Comparison of ENCODE assay signal across 26 mouse cellular contexts in the genomic region with DNA sequence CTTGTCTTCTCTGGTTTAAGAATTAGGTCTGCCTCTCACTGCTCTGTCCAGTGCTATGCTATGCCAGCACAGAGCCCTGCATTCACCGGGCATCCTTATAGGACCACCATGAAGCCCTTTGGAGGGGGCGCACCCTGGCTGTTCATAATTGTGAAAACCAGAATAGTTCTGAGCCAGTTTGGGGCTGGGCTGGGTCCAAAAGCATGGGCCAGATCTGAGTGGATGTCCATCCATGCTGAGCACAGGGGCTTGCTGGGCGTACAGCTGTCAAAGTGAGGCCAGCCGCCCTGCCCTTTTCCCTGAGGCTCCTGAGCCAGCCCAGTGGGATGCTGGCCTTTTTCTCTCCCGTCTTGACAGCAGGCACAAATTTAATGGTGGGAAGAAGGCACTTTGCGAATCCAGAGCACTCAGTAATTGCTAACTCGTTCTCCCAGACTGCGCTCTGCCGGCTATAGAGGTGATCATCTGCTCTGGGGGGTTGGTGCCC. TPM values are rescaled to one million over a fixed set of nuclear protein-coding genes. Genes with fewer than 3 reads are reported as not detected.
DNase-seq lines count a peak whose midpoint lies in the region; ATAC-seq lines count a peak whose summit lies in the region.
"Had no signal": no experiment of that assay in that cellular context is flagged by ENCODE, and none has a peak within 500 bp of the region (broad histone marks: within the 10 kb centered on the region; RNA-seq: fewer than 3 reads in every experiment).

No protein-coding gene starts in this region.

- peak; percentile 54 for DNase-seq in hindbrain, embryonic 10.5 days (ENCODE audit: low spot score)
- no peak for DNase-seq in midbrain, embryonic 10.5 days (ENCODE audit: low spot score)
- DNase-seq in neural tube, embryonic 11.5 days (ENCODE audit: low spot score), result no peak
- peak; percentile 60 for DNase-seq in retina, embryonic 14.5 days (ENCODE audit: low spot score)
- DNase-seq in urinary bladder, postnatal 10 days (ENCODE audit: low spot score), result no peak
- DNase-seq: adrenal gland, adult 2 months; cerebellum, adult 11-12 months; gastrocnemius, adult 2 months; heart, postnatal 36 days; kidney, adult 8-10 months; kidney, postnatal 14 days; layer of hippocampus, postnatal 36 days; lung, embryonic 14.5 days; lung, postnatal 36 days; right cerebral cortex, postnatal 14 days had no signal

- WGBS in hindbrain, embryonic 10.5 days, result 29% methylated on average over 9 of the region's 9 CpGs
- 34% methylated on average over 9 of the region's 9 CpGs for WGBS in hindbrain, embryonic 12.5 days
- 49% methylated on average over 9 of the region's 9 CpGs for WGBS in midbrain, embryonic 10.5 days
- 42% methylated on average over 9 of the region's 9 CpGs for WGBS in midbrain, embryonic 16.5 days
- WGBS in neural tube, embryonic 11.5 days, result 33% methylated on average over 9 of the region's 9 CpGs

- no peak overlapping the region for H3K4me2 ChIP-seq in hindbrain, embryonic 12.5 days (replicated peaks)
- no peak overlapping the region for H3K4me2 ChIP-seq in midbrain, embryonic 16.5 days (ENCODE audit: low read length)
- no peak overlapping the region for H3K4me2 ChIP-seq in neural tube, embryonic 11.5 days (ENCODE audit: low read depth)
- H3K4me2 ChIP-seq: heart, embryonic 15.5 days; limb, embryonic 15.5 days; lung, embryonic 14.5 days had no signal

- H3K4me1 ChIP-seq in hindbrain, embryonic 10.5 days (replicated peaks), result peaks cover 64% of the 10 kb centered on the region
- H3K4me1 ChIP-seq in hindbrain, embryonic 12.5 days, result peaks cover 46% of the 10 kb centered on the region
- H3K4me1 ChIP-seq in midbrain, embryonic 10.5 days, result peaks cover 67% of the 10 kb centered on the region
- H3K4me1 ChIP-seq in midbrain, embryonic 16.5 days (ENCODE audit: control insufficient read depth, insufficient read depth, low read length), result peaks cover 16% of the 10 kb centered on the region
- H3K4me1 ChIP-seq in neural tube, embryonic 11.5 days (ENCODE audit: control insufficient read depth, insufficient read depth, low read length), result peaks cover 28% of the 10 kb centered on the region

- peaks cover 98% of the 10 kb centered on the region for H3K27me3 ChIP-seq in hindbrain, embryonic 10.5 days (ENCODE audit: insufficient read depth, poor library complexity, severe bottlenecking)
- H3K27me3 ChIP-seq in hindbrain, embryonic 12.5 days, result peaks cover 45% of the 10 kb centered on the region
- peaks cover 96% of the 10 kb centered on the region for H3K27me3 ChIP-seq in midbrain, embryonic 10.5 days (ENCODE audit: low read depth, poor library complexity, severe bottlenecking)
- no peaks in the 10 kb centered on the region for H3K27me3 ChIP-seq in midbrain, embryonic 16.5 days (ENCODE audit: control insufficient read depth, insufficient read depth, low read depth, low read length)
- 0 out of 2 replicates have a peak, but pooled peaks cover 2% of the 10 kb centered on the region for H3K27me3 ChIP-seq in neural tube, embryonic 11.5 days (ENCODE audit: control insufficient read depth, insufficient read depth, low read length)

- H3K9ac ChIP-seq in hindbrain, embryonic 12.5 days, result no peak overlapping the region
- H3K9ac ChIP-seq in midbrain, embryonic 16.5 days (ENCODE audit: low read depth, low read length), result no peak overlapping the region
- H3K9ac ChIP-seq in neural tube, embryonic 11.5 days (ENCODE audit: low read length), result no peak overlapping the region
- H3K9ac ChIP-seq: heart, embryonic 15.5 days; limb, embryonic 15.5 days; liver, embryonic 14.5 days; lung, embryonic 14.5 days had no signal

- H3K36me3 ChIP-seq in hindbrain, embryonic 10.5 days, result peaks cover 5% of the 10 kb centered on the region; the same call in 1 of the 2 replicates
- H3K36me3 ChIP-seq in hindbrain, embryonic 12.5 days, result no peaks in the 10 kb centered on the region
- H3K36me3 ChIP-seq in midbrain, embryonic 10.5 days, result no peaks in the 10 kb centered on the region
- no peaks in the 10 kb centered on the region for H3K36me3 ChIP-seq in midbrain, embryonic 16.5 days (ENCODE audit: control insufficient read depth, insufficient read depth, low read length)
- no peaks in the 10 kb centered on the region for H3K36me3 ChIP-seq in neural tube, embryonic 11.5 days (ENCODE audit: control insufficient read depth, insufficient read depth, low read length)
- H3K36me3 ChIP-seq: heart, embryonic 15.5 days; limb, embryonic 15.5 days had no signal

- no peaks in the 10 kb centered on the region for H3K9me3 ChIP-seq in hindbrain, embryonic 10.5 days
- H3K9me3 ChIP-seq in hindbrain, embryonic 12.5 days (replicated peaks), result no peaks in the 10 kb centered on the region
- no peaks in the 10 kb centered on the region for H3K9me3 ChIP-seq in midbrain, embryonic 10.5 days (replicated peaks)
- no peaks in the 10 kb centered on the region for H3K9me3 ChIP-seq in midbrain, embryonic 16.5 days (replicated peaks; ENCODE audit: control insufficient read depth, low read length, poor library complexity, severe bottlenecking)
- no peaks in the 10 kb centered on the region for H3K9me3 ChIP-seq in neural tube, embryonic 11.5 days (ENCODE audit: control insufficient read depth, low read length)
- H3K9me3 ChIP-seq: heart, embryonic 15.5 days; limb, embryonic 15.5 days had no signal

- peak overlapping the region; percentile 46 for H3K27ac ChIP-seq in hindbrain, embryonic 10.5 days
- no peak overlapping the region for H3K27ac ChIP-seq in hindbrain, embryonic 12.5 days
- peak overlapping the region; percentile 10; the same call in 1 of the 2 replicates for H3K27ac ChIP-seq in midbrain, embryonic 10.5 days (replicated peaks)
- no peak overlapping the region for H3K27ac ChIP-seq in midbrain, embryonic 16.5 days (ENCODE audit: low read length)
- peak overlapping the region; percentile 15; the same call in 1 of the 2 replicates for H3K27ac ChIP-seq in neural tube, embryonic 11.5 days (ENCODE audit: low read depth, low read length)
- H3K27ac ChIP-seq: gastrocnemius, adult 2 months; heart, embryonic 15.5 days; limb, embryonic 15.5 days; liver, embryonic 14.5 days; stomach, postnatal 0 days had no signal

- no peak overlapping the region for H3K4me3 ChIP-seq in hindbrain, embryonic 10.5 days
- H3K4me3 ChIP-seq in hindbrain, embryonic 12.5 days, result no peak overlapping the region
- no peak overlapping the region for H3K4me3 ChIP-seq in midbrain, embryonic 10.5 days
- no peak overlapping the region for H3K4me3 ChIP-seq in midbrain, embryonic 16.5 days (ENCODE audit: low read depth, low read length)
- H3K4me3 ChIP-seq in neural tube, embryonic 11.5 days (ENCODE audit: low read depth, low read length), result no peak overlapping the region
- H3K4me3 ChIP-seq: gastrocnemius, adult 2 months; heart, embryonic 15.5 days; limb, embryonic 15.5 days had no signal

- no peak for ATAC-seq in hindbrain, embryonic 12.5 days (ENCODE audit: low FRiP score)
- no peak for ATAC-seq in midbrain, embryonic 16.5 days
- no peak for ATAC-seq in neural tube, embryonic 11.5 days (ENCODE audit: insufficient read depth, low FRiP score, low TSS enrichment)
- ATAC-seq in erythroblast, adult 5-6 weeks (replicated peaks; ENCODE audit: low FRiP score, poor library complexity, severe bottlenecking), result no peak
- ATAC-seq: forebrain, embryonic 14.5 days had no signal

RNA-seq across cellular contexts. Expression of gene Slit1, which starts 29.0 kb away (rescaled TPM):
- polyA plus RNA-seq in hindbrain, embryonic 10.5 days (2016; fragmentation: Nextera tagmentation; extraction: Ambion mirVana), result 13.9 and 18.0 TPM in 2 replicates
- 28.9 and 31.9 TPM in 2 replicates for polyA plus RNA-seq in hindbrain, embryonic 12.5 days (2016; fragmentation: Nextera tagmentation; extraction: Ambion mirVana)
- 12.8 and 13.4 TPM in 2 replicates for polyA plus RNA-seq in midbrain, embryonic 10.5 days (2016; fragmentation: Nextera tagmentation; extraction: Ambion mirVana)
- 18.2 and 21.4 TPM in 2 replicates for polyA plus RNA-seq in midbrain, embryonic 16.5 days (2015; fragmentation: Nextera tagmentation; extraction: Ambion mirVana)
- polyA plus RNA-seq in neural tube, embryonic 11.5 days (2014; fragmentation: Nextera tagmentation; extraction: Ambion mirVana), result 15.3 and 17.0 TPM in 2 replicates
- 0.42 TPM in 1 of 2 replicates, not detected in the other for total RNA-seq in erythroblast, adult 5-6 weeks (2015; ENCODE audit: low replicate concordance)
- 0.14 and 0.51 TPM in 2 replicates for total RNA-seq in erythroblast, adult 5-6 weeks (2017; ENCODE audit: low replicate concordance)
- total RNA-seq: monocyte, adult 5-6 weeks; neutrophil, adult 5-6 weeks had no signal
- polyA plus RNA-seq: C2C12 had no signal

Comparison
In these comparisons a context has a peak if more than half of its experiments do, and no peak if none do; other contexts are left out.
1. H3K27ac ChIP-seq: peak in hindbrain, embryonic 10.5 days (single experiment), midbrain, embryonic 10.5 days (single experiment) and neural tube, embryonic 11.5 days (single experiment); none in hindbrain, embryonic 12.5 days (single experiment) and midbrain, embryonic 16.5 days (single experiment).
2. DNase-seq: peak in hindbrain, embryonic 10.5 days (single experiment) and retina, embryonic 14.5 days (single experiment); none in midbrain, embryonic 10.5 days (single experiment), neural tube, embryonic 11.5 days (single experiment) and urinary bladder, postnatal 10 days (single experiment).